Mouse (Mus musculus): Measurements from ENCODE around the gene Smc2.

GRCm38 (mm10) chr4:52487486-52487885, 48.4 kb downstream of the Smc2 start:
- TF ChIP-seq POLR2A (IDR thresholded peaks at IDR 0.05; ENCODE audit: insufficient read depth, low read depth, low read length) (no peak), CTCF (IDR thresholded peaks at IDR 0.05; ENCODE audit: insufficient read depth, low read depth, low read length) (no peak)

All from olfactory bulb, adult 2 months (tissue).